Mouse (Mus musculus) thymus, postnatal 36 days (tissue): ENCODE measurements around the gene Olfr1034.
"Not testable (repeated sequence)": the region's sequence is repeated elsewhere in the genome, so short reads cannot be mapped to it uniquely, and the experiment has no call there.

Source experiments
- DNase-seq, 2 experiments: peaks; one replicate each; pipeline ENCODE4 v3.0.0; 2022; ENCODE audit warnings: mixed read lengths in 2 of 2

Gene Olfr1034

DNA sequence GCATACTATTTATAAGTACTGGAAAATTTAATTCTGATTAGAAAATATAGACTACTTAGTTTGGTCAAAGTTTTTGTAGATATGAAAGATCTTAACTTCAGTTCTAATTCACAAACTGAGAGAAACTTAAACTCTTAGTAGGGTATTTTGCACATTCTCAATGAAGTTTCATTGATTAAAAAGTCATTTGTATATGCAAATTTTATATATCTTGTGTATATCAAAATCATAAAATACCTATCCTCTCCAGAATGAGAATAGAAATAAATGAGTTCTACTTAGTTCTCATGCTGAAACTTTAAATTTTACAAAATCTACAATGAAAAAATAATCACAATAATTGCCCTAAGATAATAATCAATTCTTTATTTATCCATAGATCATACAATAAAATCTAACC, at the start of gene Olfr1034:
Gene Olfr1034 (plus strand): TSS at position 301 of the 400 bp plus-strand sequence.
- DNase-seq, result no peak

GRCm38 (mm10) chr2:86005240-86005639, 40.4 kb upstream of the Olfr1034 start, which contains the start of gene Olfr1032:
Gene Olfr1032, plus strand, starts transcription at chr2:86005540.
- DNase-seq, result no peak

DNA sequence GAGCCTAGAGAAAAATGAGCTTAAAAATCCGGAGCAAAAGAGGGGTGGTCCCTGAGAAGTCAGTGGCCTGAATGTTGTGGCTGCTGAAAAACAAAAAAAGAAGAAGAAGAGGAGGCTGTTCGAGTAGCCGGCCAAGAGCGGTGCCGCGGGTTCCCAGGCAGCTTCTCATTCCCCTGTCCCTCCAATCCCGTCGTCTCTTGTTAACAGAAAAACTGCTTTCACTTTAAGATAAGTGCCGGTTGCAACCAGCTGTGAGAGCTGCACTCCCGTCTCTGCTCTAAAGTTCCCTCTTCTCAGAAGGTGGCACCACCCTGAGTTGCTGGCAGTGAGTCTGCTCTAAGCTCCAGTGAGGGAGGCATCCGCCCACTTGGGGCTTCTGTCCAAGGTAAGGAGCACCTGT, 25.3 kb upstream of the Olfr1034 start, which contains the start of gene Olfr1033:
Gene Olfr1033 (plus strand): TSS at position 228 of the 400 bp plus-strand sequence.
- not testable (repeated sequence) for DNase-seq

DNA sequence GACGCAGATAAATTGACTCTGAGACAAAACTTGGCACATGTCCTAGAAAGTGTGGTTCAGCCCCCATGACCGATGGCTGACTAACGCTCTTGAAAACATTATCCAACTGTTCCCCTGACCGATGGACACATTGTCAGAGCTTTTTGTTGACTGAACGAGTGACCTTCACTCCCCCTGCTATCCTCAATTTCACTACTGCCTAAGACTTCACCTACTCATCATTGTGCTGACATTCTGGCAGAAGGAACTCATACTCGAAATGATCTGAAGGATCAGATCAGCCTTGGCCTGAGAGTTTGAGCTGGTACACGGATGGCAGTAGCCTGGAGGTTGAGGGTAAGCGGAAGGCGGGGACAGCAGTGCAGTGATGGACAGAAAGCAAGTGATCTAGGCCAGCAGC, 24.1 kb upstream of the Olfr1034 start:
- DNase-seq, result not testable (repeated sequence)

DNA sequence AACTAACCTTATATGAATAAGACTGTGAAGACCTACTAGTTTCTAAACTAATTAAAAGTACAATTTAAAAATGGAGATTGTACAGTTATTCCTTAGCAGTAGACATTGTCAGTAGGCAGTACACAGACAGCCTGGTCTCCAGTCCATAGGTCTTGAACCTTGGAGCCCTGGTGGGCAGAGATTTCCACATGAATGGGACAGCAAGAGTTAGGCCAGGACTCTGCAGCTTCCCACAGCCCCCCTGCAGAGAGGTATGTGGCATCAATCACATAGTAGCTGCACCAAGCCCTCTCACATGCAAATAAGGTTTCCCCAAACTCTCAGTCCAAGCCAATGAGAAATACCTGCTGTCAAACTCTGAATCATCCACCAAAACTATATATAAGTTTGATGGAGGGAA, 5.1 kb downstream of the Olfr1034 start:
- not testable (repeated sequence) for DNase-seq

DNA sequence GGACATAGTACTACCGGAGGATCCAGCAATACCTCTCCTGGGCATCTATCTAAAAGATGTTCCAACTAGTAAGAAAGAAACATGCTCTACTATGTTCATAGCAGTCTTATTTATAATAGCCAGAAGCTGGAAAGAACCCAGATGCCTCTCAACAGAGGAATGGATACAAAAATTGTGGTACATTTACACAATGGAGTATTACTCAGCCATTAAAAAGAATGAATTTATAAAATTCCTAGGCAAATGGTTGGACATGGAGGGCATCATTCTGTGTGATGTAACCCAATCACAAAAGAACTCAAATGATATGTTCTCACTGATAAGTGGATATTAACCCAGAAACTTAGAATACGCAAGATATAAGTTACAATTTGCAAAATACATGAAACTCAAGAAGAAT, 18.1 kb downstream of the Olfr1034 start:
- DNase-seq, result not testable (repeated sequence)

GRCm38 (mm10) chr2:86070189-86070588, 24.5 kb downstream of the Olfr1034 start:
- no peak for DNase-seq

DNA sequence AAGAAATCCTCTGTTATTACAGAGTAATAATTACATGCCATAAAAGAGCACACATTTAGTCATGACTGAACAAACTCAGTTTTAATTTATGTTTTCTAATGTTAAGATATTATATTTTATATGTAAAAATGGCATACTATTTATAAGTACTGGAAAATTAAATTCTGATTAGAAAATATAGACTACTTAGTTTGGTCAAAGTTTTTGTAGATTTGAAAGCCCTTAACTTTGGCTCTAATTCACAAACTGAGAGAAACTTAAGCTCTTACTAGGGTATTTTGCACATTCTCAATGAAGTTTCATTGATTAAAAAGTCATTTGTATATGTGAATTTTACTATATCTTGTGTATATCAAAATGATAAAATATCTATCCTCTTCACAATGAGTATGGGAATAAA, 28.0 kb downstream of the Olfr1034 start, which contains the start of gene Olfr1036:
Gene Olfr1036 (plus strand): TSS at position 301 of the 400 bp plus-strand sequence.
- DNase-seq, result not testable (repeated sequence)

DNA sequence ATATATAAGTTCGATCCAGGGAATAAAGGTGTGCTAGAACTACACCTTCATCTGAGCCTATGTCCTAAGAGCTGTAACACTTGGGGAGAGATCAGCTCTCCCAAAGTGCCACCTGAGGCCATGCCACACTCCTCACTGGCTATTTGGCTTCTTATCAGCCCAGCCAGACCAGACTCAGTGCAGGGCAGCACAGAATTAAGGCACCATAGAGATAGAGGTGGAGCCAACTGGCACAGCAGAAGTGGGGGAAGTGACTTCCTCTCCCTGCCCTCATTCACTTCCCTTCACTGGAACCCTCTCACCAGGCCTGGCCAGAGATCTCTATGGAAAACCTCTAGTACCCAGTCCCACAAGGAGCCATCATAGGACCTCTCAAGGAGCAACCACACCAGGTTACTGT, 34.8 kb downstream of the Olfr1034 start:
- not testable (repeated sequence) for DNase-seq

GRCm38 (mm10) chr2:86087285-86087684, 41.6 kb downstream of the Olfr1034 start, which contains the start of gene Olfr1037:
Gene Olfr1037, minus strand, starts transcription at chr2:86087385.
- DNase-seq, result no peak
